Mouse (Mus musculus) embryo, embryonic 11 days (tissue): ENCODE results near the gene Tmprss11d.

ENCODE experiments used
- DNase-seq: peaks from one replicate; pipeline ENCODE4 v3.0.0-alpha.2; 2015

Gene Tmprss11d

DNA sequence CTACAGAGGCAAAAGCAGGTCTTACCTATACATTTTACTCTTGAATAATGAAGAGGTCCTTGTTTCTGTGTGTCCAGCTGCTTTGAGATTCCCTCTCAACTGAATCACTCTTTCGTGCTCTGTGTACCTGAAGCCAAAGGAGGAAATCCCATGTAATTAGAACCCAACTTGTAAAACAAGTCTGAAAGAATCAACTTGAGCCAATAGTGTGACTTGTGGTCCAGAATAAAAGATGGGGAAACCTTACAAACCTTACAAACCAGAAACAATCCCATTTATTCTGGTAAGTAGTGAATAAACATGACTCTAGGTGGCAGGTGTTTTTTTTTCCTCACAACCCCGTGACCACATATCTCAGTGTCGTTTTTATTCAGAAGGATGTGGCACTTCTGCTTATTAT, at the start of gene Tmprss11d:
Gene Tmprss11d (minus strand): TSS at position 101 of the 400 bp plus-strand sequence.
- no peak for DNase-seq

DNA sequence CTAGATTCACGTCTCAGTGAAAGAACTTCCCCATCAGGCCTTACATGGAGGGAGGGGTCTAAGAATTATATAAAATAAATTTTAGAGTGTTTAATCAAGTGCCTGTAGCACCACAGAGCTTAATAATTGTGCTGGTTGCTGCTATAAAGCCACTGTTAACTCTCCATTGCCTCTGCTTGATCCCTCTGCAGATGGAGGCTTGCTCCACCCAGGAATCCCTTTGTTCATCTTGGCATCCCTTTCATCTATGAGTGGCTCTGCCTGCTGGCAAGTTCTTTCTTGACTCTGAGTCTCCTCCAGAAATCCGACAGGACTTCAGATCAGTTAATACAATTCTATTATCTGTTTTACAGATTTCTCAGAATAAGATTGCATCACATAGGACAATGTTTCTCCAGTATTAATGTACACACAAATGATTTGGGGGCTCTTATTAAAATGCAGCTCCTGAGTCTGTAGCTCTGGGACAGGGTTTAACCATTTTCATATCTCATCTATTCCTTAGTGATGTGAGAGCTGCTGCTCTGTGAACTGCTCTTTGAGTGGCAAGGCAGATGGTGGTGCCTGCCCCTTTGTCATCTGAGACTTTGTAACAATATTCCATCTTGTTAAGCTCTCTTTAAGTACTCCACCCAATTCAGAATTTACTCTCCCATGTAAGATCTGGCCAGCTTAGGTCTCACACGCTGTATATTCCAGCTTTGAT, 48.3 kb upstream of the Tmprss11d start:
- DNase-seq: peak; percentile 14

DNA sequence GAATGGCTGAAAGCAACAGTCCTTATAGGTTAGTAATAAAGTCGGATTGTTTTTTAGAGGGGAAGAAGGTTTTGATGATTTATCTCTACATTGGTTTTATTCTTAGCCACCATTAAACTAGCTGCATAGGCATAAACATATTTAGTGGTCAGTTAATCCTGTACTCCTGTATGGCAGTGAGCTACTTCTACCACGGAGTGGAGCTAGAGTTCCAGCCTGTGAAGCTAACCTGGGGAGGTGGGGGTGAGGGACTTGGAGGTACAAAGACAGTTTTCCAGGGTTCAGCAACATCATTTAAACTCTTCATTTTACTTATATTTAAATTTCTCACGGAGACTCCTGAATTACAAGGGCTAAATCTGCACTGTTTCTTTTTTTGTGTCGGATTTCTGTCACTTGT, 46.3 kb upstream of the Tmprss11d start:
- peak; percentile 42 for DNase-seq

DNA sequence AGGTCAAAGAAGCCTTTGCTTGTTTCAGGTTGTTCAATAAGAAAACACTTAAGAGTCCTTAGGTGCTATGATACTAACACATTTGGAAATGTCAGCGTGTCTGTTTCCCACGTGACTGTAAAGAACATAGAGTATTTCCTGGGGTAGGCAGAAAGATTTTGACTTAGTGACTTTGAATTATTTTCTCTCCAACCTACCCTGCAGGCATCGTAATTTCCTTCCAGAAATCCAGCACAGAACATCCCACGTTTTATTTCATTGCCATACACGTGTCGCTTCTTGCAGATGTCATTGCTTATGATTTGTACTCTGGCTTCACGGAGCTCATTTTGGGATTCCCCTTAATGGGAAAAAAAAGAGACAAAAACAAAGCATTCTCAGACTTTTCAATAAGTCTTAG, 41.1 kb upstream of the Tmprss11d start:
- no peak for DNase-seq

DNA sequence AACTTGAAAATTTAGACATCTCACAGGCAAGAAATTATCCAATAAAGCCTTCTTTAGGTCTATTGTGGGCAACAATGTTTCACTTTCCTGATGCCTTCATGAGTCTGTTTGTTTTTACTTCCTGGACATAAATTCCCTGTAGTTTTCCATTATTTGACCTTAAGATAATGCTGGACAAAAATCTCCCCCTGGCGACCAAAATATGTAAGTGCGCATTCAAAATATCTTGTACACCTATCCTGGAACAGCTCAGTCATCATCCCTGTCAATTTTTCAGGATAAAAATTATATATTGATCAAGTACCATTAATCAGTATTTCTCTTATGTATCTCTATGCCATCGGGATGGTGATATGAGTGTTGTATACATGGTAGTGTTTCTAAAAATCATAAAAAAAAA, 37.6 kb upstream of the Tmprss11d start:
- peak; percentile 16 for DNase-seq

DNA sequence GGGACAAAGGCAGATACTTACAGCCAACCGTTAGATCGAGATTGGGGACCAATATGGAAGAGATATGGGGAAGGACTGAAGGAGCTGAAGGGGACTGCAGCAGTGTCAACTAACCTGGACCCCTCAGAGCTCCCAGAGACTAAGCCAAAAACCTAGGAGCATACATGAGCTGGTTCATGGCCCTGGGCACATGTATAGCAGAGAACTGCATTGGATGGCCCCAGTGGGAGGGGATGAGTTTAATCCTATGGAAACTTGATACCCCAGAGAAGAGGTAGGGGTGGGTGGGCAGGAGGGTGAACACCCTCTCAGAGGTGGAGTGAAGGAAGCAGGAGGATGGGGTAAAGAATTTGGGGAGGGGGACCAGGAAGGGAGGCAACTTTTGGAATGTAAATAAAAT, 34.7 kb upstream of the Tmprss11d start:
- DNase-seq: no peak

DNA sequence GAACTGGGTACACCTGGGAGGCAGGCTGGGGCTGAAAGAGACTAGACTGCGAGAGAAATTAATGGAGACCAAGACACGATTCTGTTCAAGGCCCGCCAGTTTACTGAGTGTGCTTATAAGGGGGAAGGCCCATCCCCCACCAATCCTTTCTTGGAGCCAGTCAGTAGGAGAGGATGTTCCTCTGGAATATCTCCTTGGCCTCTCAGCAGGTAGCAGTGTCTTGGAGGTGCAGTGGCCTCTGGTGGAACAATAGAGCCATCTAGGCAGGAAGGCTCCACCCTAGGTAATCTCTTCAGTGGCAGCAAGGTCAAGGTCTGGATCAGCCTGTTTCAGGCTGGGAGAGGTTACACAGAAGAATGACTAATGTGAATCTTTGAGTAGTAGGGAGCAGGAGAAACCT, 34.0 kb upstream of the Tmprss11d start:
- no peak for DNase-seq

DNA sequence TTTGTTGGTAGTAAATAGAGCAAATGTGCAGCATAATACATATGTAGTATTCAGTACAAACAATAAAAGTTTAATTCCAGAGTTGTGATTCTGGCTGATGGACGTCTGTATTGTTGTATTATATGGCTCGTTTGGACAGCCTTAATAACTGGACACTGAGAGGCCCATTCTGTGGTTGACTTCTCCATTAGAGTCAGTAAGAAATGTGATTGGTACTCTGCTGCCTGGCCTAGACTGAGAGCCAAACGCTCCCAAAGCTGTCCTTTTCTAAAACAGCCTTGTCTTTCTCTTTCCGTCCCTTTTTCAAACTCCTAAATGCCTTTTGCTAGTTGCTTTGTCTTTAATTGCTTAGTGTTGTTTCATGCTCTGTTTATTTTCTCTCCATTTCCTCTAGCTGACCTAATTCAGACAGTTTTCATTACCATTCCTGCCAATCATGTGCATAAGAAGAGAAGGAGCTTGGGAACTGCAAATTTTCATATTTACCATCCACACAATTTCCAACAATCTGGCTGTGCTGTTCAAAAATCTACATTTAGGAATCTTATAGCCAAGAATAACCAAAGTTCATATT, 13.7 kb downstream of the Tmprss11d start:
- no peak for DNase-seq

DNA sequence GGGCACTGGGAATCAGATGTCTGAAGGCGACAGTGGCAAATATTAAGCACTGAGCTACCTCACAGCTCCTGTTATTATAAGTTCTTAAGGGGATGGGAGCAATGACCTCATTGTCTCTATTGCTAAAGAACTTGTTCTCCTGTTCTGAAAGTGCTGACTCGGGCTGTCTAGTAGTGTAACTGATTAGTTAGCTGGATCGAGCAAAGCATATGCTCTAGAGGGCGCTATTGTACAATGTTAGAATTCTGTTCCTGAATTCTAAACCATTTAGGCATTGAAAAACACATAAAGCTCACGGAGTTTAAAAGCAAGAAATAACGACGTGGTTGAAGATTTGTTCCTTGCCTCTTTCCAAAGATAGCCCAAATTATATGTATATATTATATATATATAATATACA, 20.3 kb downstream of the Tmprss11d start:
- peak; percentile 84 for DNase-seq

DNA sequence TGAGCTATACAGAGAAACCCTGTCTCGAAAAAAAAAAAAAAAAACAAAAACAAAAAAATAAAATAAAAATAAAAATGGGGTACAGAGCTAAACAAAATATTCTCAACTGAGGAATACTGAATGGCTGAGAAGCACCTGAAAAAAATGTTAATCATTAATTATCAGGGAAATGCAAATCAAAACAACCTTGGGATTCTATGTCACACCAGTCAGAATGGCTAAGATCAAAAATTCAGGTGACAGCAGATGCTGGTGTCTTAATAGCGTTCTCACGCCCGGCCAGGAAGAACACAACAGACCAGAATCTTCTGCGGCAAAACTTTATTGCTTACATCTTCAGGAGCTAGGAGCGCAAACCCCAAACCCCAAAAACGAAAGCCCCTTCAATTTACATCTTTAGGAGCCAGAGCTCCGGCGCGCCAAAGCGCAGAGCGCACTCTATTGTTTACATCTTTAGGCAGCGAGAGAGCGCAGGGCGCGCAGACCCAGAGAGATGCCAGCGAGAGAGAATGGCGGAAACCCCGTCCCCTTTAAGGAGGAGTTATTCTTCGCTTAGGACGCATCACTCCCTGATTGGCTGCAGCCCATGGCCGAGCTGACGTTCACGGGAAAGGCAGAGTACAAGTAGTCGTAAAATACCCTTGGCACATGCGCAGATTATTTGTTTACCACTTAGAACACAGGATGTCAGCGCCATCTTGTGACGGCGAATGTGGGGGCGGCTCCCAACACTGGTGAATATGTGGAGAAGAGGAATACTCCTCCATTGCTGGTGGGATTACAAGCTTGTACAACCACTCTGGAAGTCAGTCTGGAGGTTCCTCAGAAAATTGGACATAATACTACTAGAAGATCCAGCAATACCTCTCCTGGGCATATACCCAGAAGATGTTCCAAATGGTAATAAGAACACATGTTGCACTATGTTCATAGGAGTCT, 54.9 kb downstream of the Tmprss11d start:
- peak; percentile 1 for DNase-seq

DNA sequence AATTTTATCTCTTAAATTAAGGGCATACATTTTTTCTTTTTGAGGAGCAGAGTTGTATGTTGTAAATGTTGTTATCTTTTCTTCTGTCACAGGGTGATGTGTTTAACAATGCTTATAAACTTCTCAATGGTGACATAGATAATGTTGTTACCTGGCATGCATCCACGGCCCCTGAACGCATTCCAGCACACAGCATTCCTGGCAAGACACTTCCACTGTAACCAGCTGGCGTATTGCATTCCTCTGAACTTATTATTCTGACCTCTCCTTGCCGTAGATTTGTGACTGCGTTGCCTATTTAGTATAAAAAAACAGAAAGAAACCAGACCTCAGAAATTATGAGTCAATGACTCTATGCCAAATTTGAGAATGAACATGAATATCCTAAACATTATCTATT, 67.1 kb downstream of the Tmprss11d start:
- no peak for DNase-seq

DNA sequence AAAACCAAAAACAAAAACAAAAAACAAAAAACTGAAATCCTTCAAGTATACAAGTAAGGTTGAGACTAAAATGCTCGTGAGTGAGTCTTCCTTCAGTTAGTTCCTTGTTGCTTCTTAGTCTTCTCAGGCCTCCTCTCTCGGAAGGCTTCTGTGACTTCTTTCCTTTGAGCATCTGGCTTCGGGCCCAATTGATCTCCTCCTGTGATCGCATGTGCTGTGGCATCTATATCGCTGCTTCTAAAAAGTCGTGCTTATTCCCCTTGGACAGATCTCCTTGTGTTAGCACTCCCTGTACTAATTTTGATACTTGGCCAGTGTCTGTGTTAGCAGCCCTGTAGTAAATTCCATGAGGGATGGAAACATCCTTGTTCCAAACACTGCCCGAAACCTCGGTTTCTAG, 69.3 kb downstream of the Tmprss11d start:
- no peak for DNase-seq

DNA sequence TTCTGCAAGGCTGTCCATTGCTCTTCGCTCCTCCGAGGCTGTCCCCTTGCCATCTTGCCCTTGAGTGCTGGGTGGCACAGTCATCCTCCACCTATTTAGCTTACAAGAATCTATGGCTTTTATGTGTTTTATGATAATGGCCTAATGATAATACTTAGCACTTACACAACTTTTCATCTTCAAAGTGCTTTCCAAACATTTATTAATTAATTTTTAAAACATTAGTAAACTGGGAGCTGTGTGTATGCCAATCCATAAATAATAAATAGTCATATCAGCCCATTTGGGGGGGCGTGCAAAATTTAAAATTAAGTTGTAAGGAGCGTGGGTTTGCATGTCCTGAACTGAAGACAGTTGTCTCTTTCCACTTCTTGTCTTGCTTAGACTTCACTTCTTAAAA, 84.0 kb downstream of the Tmprss11d start, which contains the start of gene Tmprss11c:
Gene Tmprss11c (minus strand): TSS at position 101 of the 400 bp plus-strand sequence.
- no peak for DNase-seq
